Mouse (Mus musculus) CH12.LX (cell line): Measurements from ENCODE around the gene Ostc.
A peak's percentile ranks its signal among the peaks of the same experiment; 100 is the strongest.

Experiments used
- CTCF ChIP-seq, 2 experiments: IDR thresholded peaks in 1 of 2; conservative IDR thresholded peaks in 1 of 2; 2 replicates each; pipeline ENCODE4 v1.5.1; 2011 to 2012; ENCODE audit warnings: low read depth in 2 of 2, low read length in 2 of 2, improper control_type of control experiment in 1 of 2, inconsistent platforms in 1 of 2, mild to moderate bottlenecking in 1 of 2, moderate library complexity in 1 of 2
- E2F4 ChIP-seq: IDR thresholded peaks from 2 replicates; pipeline ENCODE4 v1.6.1; 2011; ENCODE audit warnings: low read depth, low read length, improper control_type of control experiment; ENCODE audit not compliant: insufficient replicate concordance
- EP300 ChIP-seq: IDR thresholded peaks from 2 replicates; pipeline ENCODE4 v1.6.1; 2011; ENCODE audit warnings: low read length, improper control_type of control experiment
- ETS1 ChIP-seq: conservative IDR thresholded peaks from 2 replicates; pipeline ENCODE4 v1.6.1; 2012; ENCODE audit warnings: low read depth, mild to moderate bottlenecking, inconsistent platforms, low read length, improper control_type of control experiment, moderate library complexity
- GABPA ChIP-seq: IDR thresholded peaks from 2 replicates; pipeline ENCODE4 v1.6.1; 2012; ENCODE audit warnings: low read depth, low read length, improper control_type of control experiment, inconsistent platforms; ENCODE audit not compliant: insufficient replicate concordance
- JUND ChIP-seq: conservative IDR thresholded peaks from 2 replicates; pipeline ENCODE4 v1.6.1; 2011; ENCODE audit warnings: low read depth, low read length, improper control_type of control experiment
- MAZ ChIP-seq: IDR thresholded peaks from 2 replicates; pipeline ENCODE4 v1.6.1; 2012; ENCODE audit warnings: low read depth, mild to moderate bottlenecking, inconsistent platforms, low read length, improper control_type of control experiment, moderate library complexity
- MXI1 ChIP-seq: IDR thresholded peaks from 2 replicates; pipeline ENCODE4 v1.6.1; 2011; ENCODE audit warnings: mild to moderate bottlenecking, low read depth, low read length, improper control_type of control experiment
- MYC ChIP-seq: IDR thresholded peaks from 2 replicates; pipeline ENCODE4 v1.6.1; 2011; ENCODE audit warnings: low read depth, mild to moderate bottlenecking, improper control_type of control experiment, low read length
- POLR2A ChIP-seq: IDR thresholded peaks from 2 replicates; pipeline ENCODE4 v1.6.1; 2011; ENCODE audit warnings: low read depth, mild to moderate bottlenecking, improper control_type of control experiment, low read length
- POLR2AphosphoS2 ChIP-seq: IDR thresholded peaks from 2 replicates; pipeline ENCODE4 v1.6.1; 2011; ENCODE audit warnings: low read depth, low read length, improper control_type of control experiment
- ZMIZ1 ChIP-seq: IDR thresholded peaks from 2 replicates; pipeline ENCODE4 v1.6.1; 2012; ENCODE audit warnings: low read depth, mild to moderate bottlenecking, inconsistent platforms, low read length, improper control_type of control experiment

DNA sequence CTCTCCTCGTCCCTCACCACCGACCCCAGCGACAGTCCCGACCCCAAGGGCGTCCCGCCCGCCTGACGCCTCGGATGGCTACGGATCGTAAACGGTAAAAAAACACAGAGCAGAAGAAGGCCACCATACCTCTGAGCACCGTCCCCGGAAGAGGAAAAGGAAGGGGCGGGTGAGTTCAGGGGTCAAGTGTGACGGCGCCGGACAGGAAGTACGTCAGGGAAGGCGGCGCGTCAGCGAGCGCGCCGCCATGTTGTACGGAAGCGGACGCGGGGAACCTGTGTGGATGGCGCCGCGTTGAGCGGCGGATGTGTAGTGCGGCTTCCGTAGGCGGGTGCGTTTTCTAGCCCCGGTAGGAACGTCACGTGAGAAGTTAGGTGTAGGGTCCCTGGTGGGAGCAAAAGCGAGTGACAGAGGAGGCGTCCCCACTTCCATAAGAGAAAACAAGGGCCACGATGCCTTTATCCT is 21.0 kb upstream of the Ostc start, which contains the start of gene Rpl34:
- TF ChIP-seq POLR2AphosphoS2 (peak; percentile 55; the same call in 1 of the 2 replicates), ETS1 (0 out of 2 replicates have a peak, but pooled peaks have one; percentile 16), POLR2A (peak; percentile 96), MXI1 (peak; percentile 42; the same call in 1 of the 2 replicates), CTCF (conservative IDR thresholded peaks at IDR 0.05 in 1 of 2, IDR thresholded peaks at IDR 0.05 in 1 of 2; ENCODE audit: low read depth in 2 of 2, low read length in 2 of 2) (no peak), JUND (no peak), EP300 (no peak), MAZ (no peak), ZMIZ1 (0 out of 2 replicates have a peak, but pooled peaks have one; percentile 48), E2F4 (no peak), GABPA (peak; percentile 67; the same call in 1 of the 2 replicates), MYC (no peak; the same call in none of the 2 replicates)
